Mouse (Mus musculus) adrenal gland, adult 2 months (tissue): ENCODE results near the gene Hk1. TPM values are rescaled to one million over a fixed set of nuclear protein-coding genes. Genes with fewer than 3 reads are reported as not detected.

Experiments used
- DNase-seq: peaks from one replicate; pipeline ENCODE4 v3.0.0; 2021
- long read RNA-seq: library from polyadenylated mRNA; stranded (forward); transcript quantifications from one replicate; pipeline ENCODE4 v2.0.0, GENCODE M21; 2021
- polyA plus RNA-seq: library from polyadenylated mRNA; depleted of rRNA; stranded (reverse); fragments of >200 nt; gene quantifications from 2 replicates; pipeline ENCODE4 v1.2.3, GENCODE M21; 2012; rRNA removed
- total RNA-seq, 2 experiments: library from RNA; stranded (reverse); gene quantifications; 2 replicates each; pipeline ENCODE4 v1.2.3; 2021

Hk1 gene
- total RNA-seq: 10 to 100 TPM; 23.7 to 40.0 TPM
- 25.5 and 26.9 TPM in 2 replicates for polyA plus RNA-seq
- long read RNA-seq, full-length matches to known transcripts: 52 of 61 reads
- long read RNA-seq, partial matches to known transcripts: 6 of 61 reads
- long read RNA-seq, other reads (novel, unspliced or antisense): 3 of 61 reads

- no peak for DNase-seq
These were observed at the start of gene Hk1 for GRCm38 (mm10) chr10:62379808-62380207. Gene Hk1 (minus strand): TSS chr10:62379908.

- DNase-seq: no peak
These were observed 45.6 kb upstream of the Hk1 start for GRCm38 (mm10) chr10:62425081-62425871.

GRCm38 (mm10) chr10:62422255-62422654 is 42.5 kb upstream of the Hk1 start, which contains the start of gene Hkdc1:
Gene Hkdc1 (minus strand): TSS chr10:62422491.
- DNase-seq: no peak

GRCm38 (mm10) chr10:62421127-62421526 is 41.4 kb upstream of the Hk1 start:
- no peak for DNase-seq

GRCm38 (mm10) chr10:62420399-62420798 is 40.7 kb upstream of the Hk1 start:
- DNase-seq: no peak

- DNase-seq: no peak
These were observed 39.7 kb upstream of the Hk1 start for GRCm38 (mm10) chr10:62419422-62419821.

- DNase-seq: peak; percentile 11
These were observed 39.2 kb upstream of the Hk1 start for GRCm38 (mm10) chr10:62418831-62419356.

GRCm38 (mm10) chr10:62413606-62413982 is 33.9 kb upstream of the Hk1 start:
- no peak for DNase-seq

- no peak for DNase-seq
These were observed 33.3 kb upstream of the Hk1 start for GRCm38 (mm10) chr10:62412906-62413605.

GRCm38 (mm10) chr10:62411431-62412410 is 32.0 kb upstream of the Hk1 start:
- DNase-seq: no peak

- DNase-seq: peak; percentile 66
These were observed 31.2 kb upstream of the Hk1 start for GRCm38 (mm10) chr10:62410943-62411342.

GRCm38 (mm10) chr10:62404901-62405300 is 25.2 kb upstream of the Hk1 start:
- no peak for DNase-seq

- DNase-seq: no peak
These were observed 22.0 kb upstream of the Hk1 start for GRCm38 (mm10) chr10:62401641-62402111.

- no peak for DNase-seq
These were observed 3.3 kb upstream of the Hk1 start for GRCm38 (mm10) chr10:62383011-62383410.

GRCm38 (mm10) chr10:62380936-62381335 is 1.2 kb upstream of the Hk1 start:
- DNase-seq: no peak

- DNase-seq: no peak
These were observed 20.9 kb downstream of the Hk1 start for GRCm38 (mm10) chr10:62358827-62359226.

GRCm38 (mm10) chr10:62356105-62356730 is 23.5 kb downstream of the Hk1 start:
- DNase-seq: no peak

GRCm38 (mm10) chr10:62345147-62345546 is 34.6 kb downstream of the Hk1 start:
- DNase-seq: no peak

- DNase-seq: no peak
These were observed 35.5 kb downstream of the Hk1 start for GRCm38 (mm10) chr10:62344004-62344752.

- DNase-seq: no peak
These were observed 37.2 kb downstream of the Hk1 start for GRCm38 (mm10) chr10:62342512-62342911.
